Mouse (Mus musculus): ENCODE measurements around the gene Pvalb. TPM values are rescaled to one million over a fixed set of nuclear protein-coding genes. Genes with fewer than 3 reads are reported as not detected.

Pvalb gene
- polyA plus RNA-seq, 1 experiment from 2014 or later = not detected

GRCm38 (mm10) chr15:78155421-78155820 lies 50.8 kb downstream of the Pvalb start:
- H3K36me3 ChIP-seq (ENCODE audit: control insufficient read depth, insufficient read depth, low read length) = no peaks in the 10 kb centered on the region
- no peak for ATAC-seq (ENCODE audit: low FRiP score, low TSS enrichment)
- H3K27me3 ChIP-seq (ENCODE audit: control insufficient read depth, insufficient read depth, low read length) = no peaks in the 10 kb centered on the region
- WGBS = 88% methylated on average over 6 of the region's 6 CpGs
- no peak overlapping the region for H3K4me2 ChIP-seq (replicated peaks; ENCODE audit: low read depth, low read length)
- H3K4me3 ChIP-seq (ENCODE audit: low read length) = no peak overlapping the region
- no peak overlapping the region for H3K27ac ChIP-seq (ENCODE audit: low read depth, low read length)
- no peak overlapping the region for H3K9ac ChIP-seq (ENCODE audit: low read depth, low read length)
- H3K4me1 ChIP-seq (ENCODE audit: control insufficient read depth, insufficient read depth, low read length) = no peaks in the 10 kb centered on the region
- H3K9me3 ChIP-seq (ENCODE audit: control insufficient read depth, low read length) = no peaks in the 10 kb centered on the region

- H3K27me3 ChIP-seq (ENCODE audit: control insufficient read depth, insufficient read depth, low read length) = no peaks in the 10 kb centered on the region
- no peak overlapping the region for H3K4me2 ChIP-seq (replicated peaks; ENCODE audit: low read depth, low read length)
- H3K4me1 ChIP-seq (ENCODE audit: control insufficient read depth, insufficient read depth, low read length) = no peaks in the 10 kb centered on the region
- no peak overlapping the region for H3K9ac ChIP-seq (ENCODE audit: low read depth, low read length)
- H3K27ac ChIP-seq (ENCODE audit: low read depth, low read length) = no peak overlapping the region
- 58% methylated on average over 11 of the region's 11 CpGs for WGBS
- no peaks in the 10 kb centered on the region for H3K9me3 ChIP-seq (ENCODE audit: control insufficient read depth, low read length)
- ATAC-seq (ENCODE audit: low FRiP score, low TSS enrichment) = no peak
- H3K4me3 ChIP-seq (ENCODE audit: low read length) = no peak overlapping the region
- H3K36me3 ChIP-seq (ENCODE audit: control insufficient read depth, insufficient read depth, low read length) = no peaks in the 10 kb centered on the region
Observed at GRCm38 (mm10) chr15:78153045-78153775, 53.0 kb downstream of the Pvalb start.

GRCm38 (mm10) chr15:78148565-78148964 lies 57.6 kb downstream of the Pvalb start:
- Histone ChIP-seq H3K27me3 (ENCODE audit: control insufficient read depth, insufficient read depth, low read length) (no peaks in the 10 kb centered on the region), H3K9me3 (ENCODE audit: control insufficient read depth, low read length) (no peaks in the 10 kb centered on the region), H3K36me3 (ENCODE audit: control insufficient read depth, insufficient read depth, low read length) (no peaks in the 10 kb centered on the region), H3K4me3 (ENCODE audit: low read length) (no peak overlapping the region), H3K27ac (ENCODE audit: low read depth, low read length) (no peak overlapping the region), H3K4me2 (replicated peaks; ENCODE audit: low read depth, low read length) (no peak overlapping the region), H3K9ac (ENCODE audit: low read depth, low read length) (no peak overlapping the region), H3K4me1 (ENCODE audit: control insufficient read depth, insufficient read depth, low read length) (no peaks in the 10 kb centered on the region)
- WGBS = 69% methylated on average over 7 of the region's 7 CpGs
- no peak for ATAC-seq (ENCODE audit: low FRiP score, low TSS enrichment)

Other genes starting within 250 kb of the Pvalb start
- 4.2 and 6.2 TPM in 2 replicates for gene Foxred2, start 249.7 kb downstream of the Pvalb start, polyA plus RNA-seq (2014; fragmentation: Nextera tagmentation; extraction: Ambion mirVana)
- gene Eif3d, start 235.6 kb downstream of the Pvalb start, polyA plus RNA-seq (2014; fragmentation: Nextera tagmentation; extraction: Ambion mirVana) = 188 and 247 TPM in 2 replicates
- gene Cacng2, start 86.4 kb downstream of the Pvalb start, polyA plus RNA-seq (2014; fragmentation: Nextera tagmentation; extraction: Ambion mirVana) = not detected in 2 replicates
- 92.9 and 105 TPM in 2 replicates for gene Ift27, start 32.3 kb downstream of the Pvalb start, polyA plus RNA-seq (2014; fragmentation: Nextera tagmentation; extraction: Ambion mirVana)
- 1.2 and 1.9 TPM in 2 replicates for gene Ncf4, start 38.4 kb upstream of the Pvalb start, polyA plus RNA-seq (2014; fragmentation: Nextera tagmentation; extraction: Ambion mirVana)
- 0.14 and 0.28 TPM in 2 replicates for gene Csf2rb2, start 99.3 kb upstream of the Pvalb start, polyA plus RNA-seq (2014; fragmentation: Nextera tagmentation; extraction: Ambion mirVana)
- gene Csf2rb, start 119.4 kb upstream of the Pvalb start, polyA plus RNA-seq (2014; fragmentation: Nextera tagmentation; extraction: Ambion mirVana) = 0.41 and 0.89 TPM in 2 replicates
- not detected in 2 replicates for gene Tex33, start 189.5 kb upstream of the Pvalb start, polyA plus RNA-seq (2014; fragmentation: Nextera tagmentation; extraction: Ambion mirVana)
- 32.4 and 32.8 TPM in 2 replicates for gene Tst, start 199.5 kb upstream of the Pvalb start, polyA plus RNA-seq (2014; fragmentation: Nextera tagmentation; extraction: Ambion mirVana)
- 4.3 and 5.3 TPM in 2 replicates for gene Mpst, start 200.0 kb upstream of the Pvalb start, polyA plus RNA-seq (2014; fragmentation: Nextera tagmentation; extraction: Ambion mirVana)
- gene Kctd17, start 222.2 kb upstream of the Pvalb start, polyA plus RNA-seq (2014; fragmentation: Nextera tagmentation; extraction: Ambion mirVana) = 36.3 and 48.8 TPM in 2 replicates

Data from kidney, embryonic 14.5 days (tissue).